Mouse (Mus musculus): ENCODE measurements around the gene A730061H03Rik. TPM values are rescaled to one million over a fixed set of nuclear protein-coding genes. Genes with fewer than 3 reads are reported as not detected.
A peak's percentile ranks its signal among the peaks of the same experiment; 100 is the strongest.

A730061H03Rik gene
- polyA plus RNA-seq, 1 experiment from 2014 or later: not detected

- WGBS: 1% methylated on average over 22 of the region's 22 CpGs
- H3K27ac ChIP-seq: peak within 1 kb of the TSS; percentile 94
- peak within 1 kb of the TSS; percentile 86 for H3K4me3 ChIP-seq
- H3K27me3 ChIP-seq (ENCODE audit: insufficient read depth, poor library complexity, severe bottlenecking): no peaks in the 10 kb centered on the region
- DNase-seq (ENCODE audit: low spot score): peak; percentile 93
- no peaks in the 10 kb centered on the region for H3K9me3 ChIP-seq
- H3K4me1 ChIP-seq (replicated peaks): peaks cover 33% of the 10 kb centered on the region
- peaks cover 49% of the 10 kb centered on the region for H3K36me3 ChIP-seq
Observed at GRCm38 (mm10) chr14:55590748-55591330, 30.6 kb upstream of the A730061H03Rik start, which contains the start of gene Psme2. Gene Psme2, minus strand, starts transcription at chr14:55591113.

GRCm38 (mm10) chr14:55589771-55590448 lies 29.7 kb upstream of the A730061H03Rik start:
- no peak for DNase-seq (ENCODE audit: low spot score)
- Histone ChIP-seq H3K4me3 (peak overlapping the region; percentile 86), H3K36me3 (peaks cover 39% of the 10 kb centered on the region), H3K9me3 (no peaks in the 10 kb centered on the region), H3K4me1 (replicated peaks) (peaks cover 41% of the 10 kb centered on the region), H3K27ac (peak overlapping the region; percentile 94), H3K27me3 (ENCODE audit: insufficient read depth, poor library complexity, severe bottlenecking) (no peaks in the 10 kb centered on the region)
- 89% methylated on average over 11 of the region's 11 CpGs for WGBS

GRCm38 (mm10) chr14:55589271-55589670 lies 29.1 kb upstream of the A730061H03Rik start:
- Histone ChIP-seq H3K9me3 (no peaks in the 10 kb centered on the region), H3K27ac (no peak overlapping the region), H3K4me3 (no peak overlapping the region), H3K27me3 (ENCODE audit: insufficient read depth, poor library complexity, severe bottlenecking) (no peaks in the 10 kb centered on the region; the same call in 1 of the 2 replicates), H3K36me3 (peaks cover 33% of the 10 kb centered on the region), H3K4me1 (replicated peaks) (peaks cover 47% of the 10 kb centered on the region)
- DNase-seq (ENCODE audit: low spot score): no peak
- WGBS: 95% methylated on average over 5 of the region's 5 CpGs

GRCm38 (mm10) chr14:55586149-55586548 lies 25.9 kb upstream of the A730061H03Rik start:
- H3K27me3 ChIP-seq (ENCODE audit: insufficient read depth, poor library complexity, severe bottlenecking): peaks cover 7% of the 10 kb centered on the region; the same call in 1 of the 2 replicates
- no peak overlapping the region for H3K27ac ChIP-seq
- no peaks in the 10 kb centered on the region for H3K9me3 ChIP-seq
- H3K36me3 ChIP-seq: peaks cover 36% of the 10 kb centered on the region
- H3K4me1 ChIP-seq (replicated peaks): peaks cover 24% of the 10 kb centered on the region
- WGBS: 91% methylated on average over 2 of the region's 2 CpGs
- DNase-seq (ENCODE audit: low spot score): no peak
- no peak overlapping the region for H3K4me3 ChIP-seq

GRCm38 (mm10) chr14:55585566-55585960 lies 25.4 kb upstream of the A730061H03Rik start:
- 62% methylated on average over 6 of the region's 6 CpGs for WGBS
- peaks cover 23% of the 10 kb centered on the region for H3K4me1 ChIP-seq (replicated peaks)
- no peak for DNase-seq (ENCODE audit: low spot score)
- no peaks in the 10 kb centered on the region for H3K9me3 ChIP-seq
- H3K4me3 ChIP-seq: peak overlapping the region; percentile 67
- H3K27me3 ChIP-seq (ENCODE audit: insufficient read depth, poor library complexity, severe bottlenecking): peaks cover 7% of the 10 kb centered on the region; the same call in 1 of the 2 replicates
- peaks cover 42% of the 10 kb centered on the region for H3K36me3 ChIP-seq
- peak overlapping the region; percentile 23; the same call in 1 of the 2 replicates for H3K27ac ChIP-seq

GRCm38 (mm10) chr14:55584702-55585565 lies 24.7 kb upstream of the A730061H03Rik start, which contains the start of gene Emc9:
Gene Emc9, minus strand, starts transcription at chr14:55585302.
- Histone ChIP-seq H3K9me3 (no peaks in the 10 kb centered on the region), H3K4me1 (replicated peaks) (peaks cover 18% of the 10 kb centered on the region), H3K36me3 (peaks cover 48% of the 10 kb centered on the region), H3K4me3 (peak within 1 kb of the TSS; percentile 67), H3K27me3 (ENCODE audit: insufficient read depth, poor library complexity, severe bottlenecking) (peaks cover 7% of the 10 kb centered on the region; the same call in 1 of the 2 replicates), H3K27ac (peak within 1 kb of the TSS; percentile 82)
- WGBS: 1% methylated on average over 43 of the region's 43 CpGs
- DNase-seq (ENCODE audit: low spot score): peak; percentile 66

- 37% methylated on average over 5 of the region's 5 CpGs for WGBS
- Histone ChIP-seq H3K4me1 (replicated peaks) (peaks cover 21% of the 10 kb centered on the region), H3K9me3 (no peaks in the 10 kb centered on the region), H3K27ac (peak overlapping the region; percentile 82; the same call in 1 of the 2 replicates), H3K36me3 (peaks cover 49% of the 10 kb centered on the region), H3K27me3 (ENCODE audit: insufficient read depth, poor library complexity, severe bottlenecking) (peaks cover 7% of the 10 kb centered on the region; the same call in 1 of the 2 replicates), H3K4me3 (peak overlapping the region; percentile 67)
- no peak for DNase-seq (ENCODE audit: low spot score)
Observed at GRCm38 (mm10) chr14:55584303-55584701, 24.1 kb upstream of the A730061H03Rik start.

GRCm38 (mm10) chr14:55581981-55582681 lies 21.9 kb upstream of the A730061H03Rik start:
- no peak overlapping the region for H3K27ac ChIP-seq
- no peaks in the 10 kb centered on the region for H3K9me3 ChIP-seq
- H3K36me3 ChIP-seq: peaks cover 30% of the 10 kb centered on the region
- peaks cover 7% of the 10 kb centered on the region; the same call in 1 of the 2 replicates for H3K27me3 ChIP-seq (ENCODE audit: insufficient read depth, poor library complexity, severe bottlenecking)
- H3K4me3 ChIP-seq: no peak overlapping the region
- 78% methylated on average over 9 of the region's 9 CpGs for WGBS
- DNase-seq (ENCODE audit: low spot score): no peak
- peaks cover 38% of the 10 kb centered on the region for H3K4me1 ChIP-seq (replicated peaks)

GRCm38 (mm10) chr14:55580731-55581130 lies 20.5 kb upstream of the A730061H03Rik start:
- H3K9me3 ChIP-seq: no peaks in the 10 kb centered on the region
- DNase-seq (ENCODE audit: low spot score): no peak
- H3K27me3 ChIP-seq (ENCODE audit: insufficient read depth, poor library complexity, severe bottlenecking): peaks cover 7% of the 10 kb centered on the region; the same call in 1 of the 2 replicates
- 94% methylated on average over 16 of the region's 16 CpGs for WGBS
- no peak overlapping the region for H3K4me3 ChIP-seq
- H3K27ac ChIP-seq: no peak overlapping the region
- H3K36me3 ChIP-seq: peaks cover 26% of the 10 kb centered on the region
- peaks cover 46% of the 10 kb centered on the region for H3K4me1 ChIP-seq (replicated peaks)

- no peak overlapping the region for H3K27ac ChIP-seq
- peaks cover 7% of the 10 kb centered on the region; the same call in 1 of the 2 replicates for H3K27me3 ChIP-seq (ENCODE audit: insufficient read depth, poor library complexity, severe bottlenecking)
- H3K9me3 ChIP-seq: no peaks in the 10 kb centered on the region
- WGBS: 82% methylated on average over 23 of the region's 23 CpGs
- H3K4me3 ChIP-seq: no peak overlapping the region
- H3K4me1 ChIP-seq (replicated peaks): peaks cover 42% of the 10 kb centered on the region
- H3K36me3 ChIP-seq: peaks cover 26% of the 10 kb centered on the region
- DNase-seq (ENCODE audit: low spot score): no peak
Observed at GRCm38 (mm10) chr14:55579511-55580496, 19.6 kb upstream of the A730061H03Rik start.

GRCm38 (mm10) chr14:55578668-55579269 lies 18.6 kb upstream of the A730061H03Rik start:
- Histone ChIP-seq H3K4me1 (replicated peaks) (peaks cover 37% of the 10 kb centered on the region), H3K36me3 (peaks cover 26% of the 10 kb centered on the region), H3K4me3 (peak overlapping the region; percentile 71), H3K27ac (peak overlapping the region; percentile 91), H3K9me3 (no peaks in the 10 kb centered on the region), H3K27me3 (ENCODE audit: insufficient read depth, poor library complexity, severe bottlenecking) (0 out of 2 replicates have a peak, but pooled peaks cover 4% of the 10 kb centered on the region)
- no peak for DNase-seq (ENCODE audit: low spot score)
- 36% methylated on average over 6 of the region's 6 CpGs for WGBS

Measured in hindbrain, embryonic 10.5 days (tissue).